Mouse (Mus musculus): ENCODE data around the gene Krt33b. TPM values are rescaled to one million over a fixed set of nuclear protein-coding genes. Genes with fewer than 3 reads are reported as not detected.

The Krt33b gene
- polyA plus RNA-seq, 1 experiment from 2014 or later, result not detected

- Histone ChIP-seq H3K4me2 (replicated peaks; ENCODE audit: low read depth, low read length) (no peak overlapping the region), H3K9me3 (ENCODE audit: control insufficient read depth, low read length) (no peaks in the 10 kb centered on the region), H3K4me1 (replicated peaks; ENCODE audit: control insufficient read depth, insufficient read depth, low read length) (no peaks in the 10 kb centered on the region), H3K36me3 (ENCODE audit: control insufficient read depth, insufficient read depth, low read length) (no peaks in the 10 kb centered on the region), H3K4me3 (ENCODE audit: low read depth, low read length) (no peak overlapping the region), H3K27ac (ENCODE audit: low read depth, low read length) (no peak overlapping the region), H3K27me3 (ENCODE audit: control insufficient read depth, insufficient read depth, low read length) (no peaks in the 10 kb centered on the region), H3K9ac (ENCODE audit: low read depth, low read length) (no peak overlapping the region)
- 85% methylated on average over 20 of the region's 20 CpGs for WGBS
- ATAC-seq (ENCODE audit: low FRiP score) (no peak), DNase-seq (ENCODE audit: low spot score) (no peak)
These were observed 44.2 kb downstream of the Krt33b start for GRCm38 (mm10) chr11:99985291-99986092.

GRCm38 (mm10) chr11:99983442-99983841 is 46.2 kb downstream of the Krt33b start:
- no peaks in the 10 kb centered on the region for H3K4me1 ChIP-seq (replicated peaks; ENCODE audit: control insufficient read depth, insufficient read depth, low read length)
- H3K4me3 ChIP-seq (ENCODE audit: low read depth, low read length), result no peak overlapping the region
- no peaks in the 10 kb centered on the region for H3K36me3 ChIP-seq (ENCODE audit: control insufficient read depth, insufficient read depth, low read length)
- no peaks in the 10 kb centered on the region for H3K27me3 ChIP-seq (ENCODE audit: control insufficient read depth, insufficient read depth, low read length)
- no peak overlapping the region for H3K9ac ChIP-seq (ENCODE audit: low read depth, low read length)
- no peak overlapping the region for H3K27ac ChIP-seq (ENCODE audit: low read depth, low read length)
- no peak overlapping the region for H3K4me2 ChIP-seq (replicated peaks; ENCODE audit: low read depth, low read length)
- 88% methylated on average over 1 of the region's 1 CpGs for WGBS
- ATAC-seq (ENCODE audit: low FRiP score) (no peak), DNase-seq (ENCODE audit: low spot score) (no peak)
- no peaks in the 10 kb centered on the region for H3K9me3 ChIP-seq (ENCODE audit: control insufficient read depth, low read length)

- H3K4me3 ChIP-seq (ENCODE audit: low read depth, low read length), result no peak overlapping the region
- no peak overlapping the region for H3K4me2 ChIP-seq (replicated peaks; ENCODE audit: low read depth, low read length)
- no peaks in the 10 kb centered on the region for H3K36me3 ChIP-seq (ENCODE audit: control insufficient read depth, insufficient read depth, low read length)
- no peaks in the 10 kb centered on the region for H3K9me3 ChIP-seq (ENCODE audit: control insufficient read depth, low read length)
- 87% methylated on average over 9 of the region's 9 CpGs for WGBS
- no peak for ATAC-seq (ENCODE audit: low FRiP score)
- DNase-seq (ENCODE audit: low spot score), result no peak
- no peak overlapping the region for H3K9ac ChIP-seq (ENCODE audit: low read depth, low read length)
- H3K27ac ChIP-seq (ENCODE audit: low read depth, low read length), result no peak overlapping the region
- no peaks in the 10 kb centered on the region for H3K27me3 ChIP-seq (ENCODE audit: control insufficient read depth, insufficient read depth, low read length)
- no peaks in the 10 kb centered on the region for H3K4me1 ChIP-seq (replicated peaks; ENCODE audit: control insufficient read depth, insufficient read depth, low read length)
These were observed 46.9 kb downstream of the Krt33b start for GRCm38 (mm10) chr11:99982731-99983130.

- no peak for DNase-seq (ENCODE audit: low spot score)
- no peaks in the 10 kb centered on the region for H3K4me1 ChIP-seq (replicated peaks; ENCODE audit: control insufficient read depth, insufficient read depth, low read length)
- no peaks in the 10 kb centered on the region for H3K27me3 ChIP-seq (ENCODE audit: control insufficient read depth, insufficient read depth, low read length)
- no peak within 1 kb of the TSS for H3K9ac ChIP-seq (ENCODE audit: low read depth, low read length)
- WGBS, result 73% methylated on average over 5 of the region's 5 CpGs
- H3K4me2 ChIP-seq (replicated peaks; ENCODE audit: low read depth, low read length), result no peak within 1 kb of the TSS
- no peak within 1 kb of the TSS for H3K4me3 ChIP-seq (ENCODE audit: low read depth, low read length)
- no peak for ATAC-seq (ENCODE audit: low FRiP score)
- H3K27ac ChIP-seq (ENCODE audit: low read depth, low read length), result no peak within 1 kb of the TSS
- H3K36me3 ChIP-seq (ENCODE audit: control insufficient read depth, insufficient read depth, low read length), result no peaks in the 10 kb centered on the region
- no peaks in the 10 kb centered on the region for H3K9me3 ChIP-seq (ENCODE audit: control insufficient read depth, low read length)
These were observed 50.7 kb downstream of the Krt33b start, which contains the start of gene Krtap29-1 for GRCm38 (mm10) chr11:99978953-99979352. Gene Krtap29-1, minus strand, starts transcription at chr11:99979053.

Other genes with a start within 250 kb of the Krt33b start
- not detected in 2 replicates for gene Krtap4-8, start 249.2 kb downstream of the Krt33b start, polyA plus RNA-seq (2014; fragmentation: Nextera tagmentation; extraction: Ambion mirVana)
- not detected in 2 replicates for gene Krtap4-9, start 244.7 kb downstream of the Krt33b start, polyA plus RNA-seq (2014; fragmentation: Nextera tagmentation; extraction: Ambion mirVana)
- gene Gm11596, start 236.4 kb downstream of the Krt33b start, polyA plus RNA-seq (2014; fragmentation: Nextera tagmentation; extraction: Ambion mirVana), result not detected in 2 replicates
- gene Gm11569, start 230.9 kb downstream of the Krt33b start, polyA plus RNA-seq (2014; fragmentation: Nextera tagmentation; extraction: Ambion mirVana), result not detected in 2 replicates
- not detected in 2 replicates for gene Gm11554, start 225.4 kb downstream of the Krt33b start, polyA plus RNA-seq (2014; fragmentation: Nextera tagmentation; extraction: Ambion mirVana)
- not detected in 2 replicates for gene Krtap4-13, start 220.0 kb downstream of the Krt33b start, polyA plus RNA-seq (2014; fragmentation: Nextera tagmentation; extraction: Ambion mirVana)
- gene Gm11564, start 214.2 kb downstream of the Krt33b start, polyA plus RNA-seq (2014; fragmentation: Nextera tagmentation; extraction: Ambion mirVana), result not detected in 2 replicates
- gene 2300003K06Rik, start 191.8 kb downstream of the Krt33b start, polyA plus RNA-seq (2014; fragmentation: Nextera tagmentation; extraction: Ambion mirVana), result not detected in 2 replicates
- gene Krtap4-16, start 178.3 kb downstream of the Krt33b start, polyA plus RNA-seq (2014; fragmentation: Nextera tagmentation; extraction: Ambion mirVana), result not detected in 2 replicates
- gene Gm11568, start 172.0 kb downstream of the Krt33b start, polyA plus RNA-seq (2014; fragmentation: Nextera tagmentation; extraction: Ambion mirVana), result not detected in 2 replicates
- gene Gm11559, start 165.4 kb downstream of the Krt33b start, polyA plus RNA-seq (2014; fragmentation: Nextera tagmentation; extraction: Ambion mirVana), result not detected in 2 replicates
- not detected in 2 replicates for gene Krtap9-1, start 156.5 kb downstream of the Krt33b start, polyA plus RNA-seq (2014; fragmentation: Nextera tagmentation; extraction: Ambion mirVana)
- gene Gm11567, start 150.7 kb downstream of the Krt33b start, polyA plus RNA-seq (2014; fragmentation: Nextera tagmentation; extraction: Ambion mirVana), result not detected in 2 replicates
- gene Krtap31-1, start 121.9 kb downstream of the Krt33b start, polyA plus RNA-seq (2014; fragmentation: Nextera tagmentation; extraction: Ambion mirVana), result not detected in 2 replicates
- gene Gm11565, start 115.1 kb downstream of the Krt33b start, polyA plus RNA-seq (2014; fragmentation: Nextera tagmentation; extraction: Ambion mirVana), result not detected in 2 replicates
- not detected in 2 replicates for gene Krtap31-2, start 93.6 kb downstream of the Krt33b start, polyA plus RNA-seq (2014; fragmentation: Nextera tagmentation; extraction: Ambion mirVana)
- not detected in 2 replicates for gene Krtap9-5, start 81.4 kb downstream of the Krt33b start, polyA plus RNA-seq (2014; fragmentation: Nextera tagmentation; extraction: Ambion mirVana)
- gene Krtap29-1, start 50.8 kb downstream of the Krt33b start, polyA plus RNA-seq (2014; fragmentation: Nextera tagmentation; extraction: Ambion mirVana), result not detected in 2 replicates
- gene Krtap16-1, start 43.3 kb downstream of the Krt33b start, polyA plus RNA-seq (2014; fragmentation: Nextera tagmentation; extraction: Ambion mirVana), result not detected in 2 replicates
- 0.23 TPM in 1 of 2 replicates, not detected in the other for gene Krtap17-1, start 35.9 kb downstream of the Krt33b start, polyA plus RNA-seq (2014; fragmentation: Nextera tagmentation; extraction: Ambion mirVana)
- not detected in 2 replicates for gene Krt33a, start 13.7 kb downstream of the Krt33b start, polyA plus RNA-seq (2014; fragmentation: Nextera tagmentation; extraction: Ambion mirVana)
- not detected in 2 replicates for gene Krt34, start 11.7 kb upstream of the Krt33b start, polyA plus RNA-seq (2014; fragmentation: Nextera tagmentation; extraction: Ambion mirVana)
- not detected in 2 replicates for gene Krt31, start 20.7 kb upstream of the Krt33b start, polyA plus RNA-seq (2014; fragmentation: Nextera tagmentation; extraction: Ambion mirVana)
- gene Krt32, start 58.4 kb upstream of the Krt33b start, polyA plus RNA-seq (2014; fragmentation: Nextera tagmentation; extraction: Ambion mirVana), result not detected in 2 replicates
- not detected in 2 replicates for gene Krt35, start 66.4 kb upstream of the Krt33b start, polyA plus RNA-seq (2014; fragmentation: Nextera tagmentation; extraction: Ambion mirVana)
- gene Krt36, start 75.8 kb upstream of the Krt33b start, polyA plus RNA-seq (2014; fragmentation: Nextera tagmentation; extraction: Ambion mirVana), result not detected in 2 replicates
- not detected in 2 replicates for gene Krt13, start 91.7 kb upstream of the Krt33b start, polyA plus RNA-seq (2014; fragmentation: Nextera tagmentation; extraction: Ambion mirVana)
- gene Krt15, start 106.1 kb upstream of the Krt33b start, polyA plus RNA-seq (2014; fragmentation: Nextera tagmentation; extraction: Ambion mirVana), result 1.3 and 2.4 TPM in 2 replicates
- 4.8 and 5.1 TPM in 2 replicates for gene Krt19, start 118.8 kb upstream of the Krt33b start, polyA plus RNA-seq (2014; fragmentation: Nextera tagmentation; extraction: Ambion mirVana)
- gene Krt9, start 163.4 kb upstream of the Krt33b start, polyA plus RNA-seq (2014; fragmentation: Nextera tagmentation; extraction: Ambion mirVana), result not detected in 2 replicates
- 2.4 and 3.9 TPM in 2 replicates for gene Krt14, start 177.7 kb upstream of the Krt33b start, polyA plus RNA-seq (2014; fragmentation: Nextera tagmentation; extraction: Ambion mirVana)
- gene Krt16, start 219.0 kb upstream of the Krt33b start, polyA plus RNA-seq (2014; fragmentation: Nextera tagmentation; extraction: Ambion mirVana), result not detected in 2 replicates
- 0.22 and 0.25 TPM in 2 replicates for gene Krt17, start 231.2 kb upstream of the Krt33b start, polyA plus RNA-seq (2014; fragmentation: Nextera tagmentation; extraction: Ambion mirVana)
- gene Krt42, start 240.0 kb upstream of the Krt33b start, polyA plus RNA-seq (2014; fragmentation: Nextera tagmentation; extraction: Ambion mirVana), result not detected in 2 replicates

All from hindbrain, embryonic 11.5 days (tissue).